Mouse (Mus musculus) adrenal gland (tissue): ENCODE data around the gene Ubtd2.
"Not testable (repeated sequence)": the region's sequence is repeated elsewhere in the genome, so short reads cannot be mapped to it uniquely, and the experiment has no call there.

Source experiments
- intact Hi-C: fragments of 180-260 bp; cut with DNase I; formaldehyde crosslinking; loops from one replicate; pipeline ENCODE4 v1.15.1; 2025

Ubtd2 gene

DNA sequence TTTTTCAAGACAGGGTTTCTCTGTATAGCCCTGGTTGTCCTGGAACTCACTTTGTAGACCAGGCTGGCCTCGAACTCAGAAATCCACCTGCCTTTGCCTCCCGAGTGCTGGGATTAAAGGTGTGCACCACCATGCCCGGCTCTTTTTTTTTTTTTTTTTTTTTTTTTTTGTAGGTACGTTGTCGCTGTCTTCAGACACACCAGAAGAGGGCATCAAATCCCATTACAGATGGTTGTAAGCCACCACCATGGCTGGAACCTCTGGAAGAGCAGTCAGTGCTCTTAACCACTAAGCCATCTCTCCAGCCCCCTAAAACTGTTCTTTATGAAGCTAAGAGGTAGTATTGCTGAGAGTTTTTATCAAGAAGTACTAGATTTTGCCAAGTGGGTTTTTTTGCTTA lies 59.7 kb downstream of the Ubtd2 start:
- intact Hi-C loops, result not testable (repeated sequence)

DNA sequence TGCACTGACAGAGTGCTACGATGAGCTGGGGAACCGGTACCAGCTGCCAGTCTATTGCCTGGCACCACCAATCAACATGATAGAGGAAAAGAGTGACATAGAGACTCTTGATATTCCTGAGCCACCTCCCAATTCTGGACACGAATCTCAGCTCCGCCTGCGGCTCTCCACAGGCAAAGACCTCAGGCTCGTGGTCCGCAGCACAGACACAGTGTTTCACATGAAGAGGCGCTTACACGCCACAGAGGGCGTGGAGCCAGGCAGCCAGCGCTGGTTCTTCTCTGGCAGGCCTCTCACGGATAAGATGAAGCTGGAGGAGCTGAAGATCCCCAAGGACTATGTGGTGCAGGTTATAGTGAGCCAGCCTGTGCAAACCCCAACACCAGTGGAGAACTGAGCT lies 60.9 kb downstream of the Ubtd2 start:
- intact Hi-C loops, result no loop called here

DNA sequence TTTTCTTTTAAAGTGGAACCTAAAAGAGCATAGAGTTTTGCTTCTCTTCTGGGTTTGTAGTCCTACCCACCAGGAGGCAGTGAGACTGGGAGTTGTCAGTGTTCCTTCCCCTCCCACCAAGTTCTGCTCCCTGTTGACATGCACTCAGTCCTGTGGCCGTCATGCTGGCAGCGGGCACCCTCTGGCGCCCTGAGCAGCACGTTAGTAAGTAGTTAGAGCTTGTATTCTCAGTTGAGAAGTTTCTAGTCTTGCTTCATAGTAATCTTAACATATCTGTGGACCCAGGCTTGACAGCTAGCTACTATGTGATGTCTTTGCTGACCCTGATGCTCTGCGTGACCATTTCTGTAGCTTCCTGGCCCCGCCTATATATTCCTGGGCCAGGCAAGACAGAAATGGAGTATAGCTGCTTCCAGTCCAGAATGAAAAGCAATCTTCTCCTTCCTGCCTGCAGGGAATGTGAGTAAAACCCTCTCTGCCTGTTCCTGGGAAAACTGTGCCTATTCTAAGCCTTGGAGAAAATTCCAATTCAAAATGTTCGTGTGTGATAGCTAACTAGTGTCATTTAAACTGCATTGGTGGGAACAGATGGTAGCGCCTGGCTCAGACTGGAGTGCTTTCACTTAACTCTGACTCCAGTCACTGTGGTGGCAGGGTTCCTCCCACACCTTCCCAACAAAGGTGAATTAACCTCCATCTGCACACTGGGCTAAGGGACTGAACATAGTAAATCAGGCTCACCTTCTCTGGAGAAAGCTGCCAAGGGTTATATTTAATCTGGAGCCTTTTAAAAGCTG lies 61.9 kb downstream of the Ubtd2 start:
- intact Hi-C loops, result no loop called here

DNA sequence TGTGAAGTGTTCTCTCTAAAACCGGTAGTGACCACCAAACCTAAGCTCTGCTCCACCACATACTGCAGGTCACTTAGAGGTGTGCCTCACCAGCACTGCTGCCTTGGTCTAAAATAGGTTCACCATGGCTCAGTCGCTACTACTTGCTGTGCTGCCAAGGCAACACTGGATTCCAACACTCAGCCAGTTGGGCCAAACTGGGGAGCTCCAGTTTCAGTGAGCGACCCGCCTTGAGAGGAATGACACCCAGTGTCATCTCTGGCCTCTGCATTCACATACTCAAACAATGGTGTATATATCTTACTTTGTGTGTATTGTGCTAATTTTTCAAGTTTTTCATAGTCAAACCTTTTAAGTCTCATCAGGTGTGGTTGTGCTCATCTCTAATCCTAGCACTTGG lies 63.6 kb downstream of the Ubtd2 start:
- intact Hi-C loops, result no loop called here

GRCm38 (mm10) chr11:32519354-32519753 lies 64.2 kb downstream of the Ubtd2 start:
- intact Hi-C loops, result no loop called here

DNA sequence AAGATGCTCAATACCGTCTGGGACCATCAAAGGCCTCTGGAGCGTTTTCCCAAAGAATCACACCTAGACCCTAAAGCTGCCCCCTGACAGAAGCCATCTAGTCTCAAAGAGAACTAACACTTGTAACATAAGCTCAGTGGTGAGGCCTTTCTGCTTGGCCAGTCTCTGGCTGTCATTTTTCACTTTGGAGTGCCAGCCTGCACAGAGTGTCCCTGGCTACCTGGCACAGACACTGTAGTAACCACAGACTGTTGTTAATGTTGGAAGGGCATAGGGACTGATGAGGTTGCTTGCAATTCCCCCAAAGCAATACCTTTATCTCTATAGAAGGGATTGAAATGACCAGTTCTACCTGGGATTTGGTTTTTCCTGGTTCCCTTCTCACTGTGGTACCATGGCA lies 66.1 kb downstream of the Ubtd2 start:
- intact Hi-C loops, result no loop called here

GRCm38 (mm10) chr11:32524122-32524920 lies 69.2 kb downstream of the Ubtd2 start:
- intact Hi-C loops, result no loop called here

- intact Hi-C loops, result no loop called here
Measured at GRCm38 (mm10) chr11:32527006-32527405, 71.8 kb downstream of the Ubtd2 start.

GRCm38 (mm10) chr11:32530151-32530550 lies 75.0 kb downstream of the Ubtd2 start:
- intact Hi-C loops, result loop anchor here (5.0 kb wide), 2 partner anchors 57 to 78 kb away; no protein-coding TSS in a partner anchor

DNA sequence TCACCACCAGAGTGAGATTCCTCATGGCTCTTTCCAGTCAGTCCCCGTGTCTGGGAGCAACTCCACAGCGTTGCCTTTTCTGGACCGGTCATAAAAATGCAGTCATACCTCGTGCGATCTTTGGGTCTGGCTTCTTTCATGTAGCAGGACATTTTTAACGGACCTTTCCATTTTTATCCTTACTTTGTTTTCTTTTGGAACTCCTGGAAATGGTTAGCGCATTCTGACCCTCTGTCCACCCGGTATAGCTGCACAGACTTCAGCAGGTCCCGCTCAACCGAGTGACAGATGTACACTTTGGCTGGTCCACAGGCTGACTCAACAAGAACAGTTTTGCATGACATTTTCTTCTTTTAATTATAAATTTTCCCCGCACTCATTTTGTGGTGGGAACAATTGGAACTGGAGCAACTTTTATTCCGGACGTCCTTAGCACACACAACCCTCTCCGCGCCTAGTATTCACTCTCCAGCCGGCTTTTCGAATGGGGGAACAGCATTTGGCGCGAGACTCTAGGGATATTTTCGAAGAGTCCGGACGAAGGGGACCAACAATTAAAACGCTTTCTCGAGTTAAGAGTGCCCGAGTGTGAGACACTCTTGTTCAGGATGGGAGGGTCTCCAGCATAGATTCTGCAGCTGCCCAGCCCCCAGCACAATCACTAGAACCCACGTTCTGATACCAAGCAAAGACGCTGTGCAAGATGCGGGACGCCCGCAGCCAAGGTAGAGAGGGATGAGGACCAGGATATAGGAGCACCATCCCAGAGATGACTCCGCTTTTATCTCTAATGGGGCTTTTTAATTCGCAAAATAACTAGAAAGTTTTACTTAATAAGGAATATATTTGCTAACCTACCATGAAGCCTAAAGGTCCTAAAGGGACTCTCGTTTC lies 76.9 kb downstream of the Ubtd2 start, which contains the start of gene Efcab9:
Efcab9 (minus strand) TSS at position 211 of the 894 bp plus-strand sequence.
- intact Hi-C loops, result loop anchor here (5.0 kb wide), 2 partner anchors 55 to 80 kb away; no protein-coding TSS in a partner anchor

- intact Hi-C loops, result loop anchor here (5.0 kb wide), 2 partner anchors 54 to 81 kb away; no protein-coding TSS in a partner anchor
Measured at GRCm38 (mm10) chr11:32532765-32533481, 77.8 kb downstream of the Ubtd2 start, which contains the start of gene Stk10. TSS of gene Stk10 (plus strand) at chr11:32533305.

DNA sequence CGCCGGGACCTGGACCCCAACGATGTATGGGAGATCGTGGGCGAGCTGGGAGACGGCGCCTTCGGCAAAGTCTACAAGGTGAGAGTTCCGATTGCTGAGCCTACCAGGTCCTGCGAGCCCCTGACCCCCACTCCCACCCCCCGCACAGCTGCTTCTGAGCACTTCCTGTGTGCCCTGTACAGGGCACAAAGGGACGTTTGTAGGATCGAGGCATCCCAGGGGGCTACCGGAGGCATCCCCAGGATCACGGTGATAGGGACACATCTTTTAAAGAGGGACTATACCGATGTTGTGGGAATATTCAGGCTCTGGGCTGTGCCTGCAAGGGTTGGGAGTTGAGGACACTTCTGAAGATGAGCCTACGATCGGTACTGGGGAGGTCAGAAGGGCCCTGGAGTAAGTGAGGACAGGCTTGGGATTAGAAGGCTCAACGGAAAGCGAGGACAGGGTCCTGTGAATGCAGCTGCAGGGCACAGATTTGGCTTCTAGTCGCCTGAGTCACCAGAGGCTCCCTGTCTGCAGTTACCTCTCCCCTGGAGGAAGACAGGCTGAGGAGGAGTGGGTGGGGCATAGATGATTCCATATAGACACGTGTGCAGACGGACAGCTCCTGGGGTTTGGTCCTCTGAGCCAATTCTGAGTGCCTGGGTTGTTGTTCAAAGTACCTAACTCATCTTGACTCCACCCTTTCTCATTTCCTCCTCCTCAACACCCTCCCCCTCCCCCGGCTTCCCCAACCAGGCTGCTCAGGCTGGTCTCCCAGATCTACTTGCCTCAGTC lies 78.5 kb downstream of the Ubtd2 start:
- intact Hi-C loops, result loop anchor here (5.0 kb wide), 2 partner anchors 54 to 81 kb away; no protein-coding TSS in a partner anchor

- intact Hi-C loops, result loop anchor here (5.0 kb wide), 2 partner anchors 53 to 82 kb away; no protein-coding TSS in a partner anchor
Measured at GRCm38 (mm10) chr11:32534453-32535075, 79.4 kb downstream of the Ubtd2 start.

DNA sequence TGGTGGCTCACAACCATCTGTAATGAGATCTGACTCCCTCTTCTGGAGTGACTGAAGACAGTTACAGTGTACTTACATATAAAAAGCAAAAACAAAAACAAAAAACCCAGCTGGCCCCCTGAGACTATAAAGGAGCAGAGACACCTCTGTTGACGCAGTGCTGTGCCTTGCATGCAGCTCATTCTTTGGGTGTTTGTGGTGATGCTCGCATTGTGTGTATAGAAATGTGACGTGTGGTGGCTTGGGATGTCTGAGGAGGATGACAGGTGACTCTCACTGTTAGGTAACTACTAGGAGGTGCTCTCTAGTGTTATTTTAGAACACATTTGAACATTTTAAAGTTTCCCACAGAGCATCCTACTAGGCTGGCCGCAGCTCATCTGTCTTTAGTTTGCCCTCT lies 80.5 kb downstream of the Ubtd2 start:
- intact Hi-C loops, result no loop called here

GRCm38 (mm10) chr11:32536954-32537353 lies 81.8 kb downstream of the Ubtd2 start:
- intact Hi-C loops, result no loop called here

GRCm38 (mm10) chr11:32538435-32538834 lies 83.3 kb downstream of the Ubtd2 start:
- intact Hi-C loops, result no loop called here

DNA sequence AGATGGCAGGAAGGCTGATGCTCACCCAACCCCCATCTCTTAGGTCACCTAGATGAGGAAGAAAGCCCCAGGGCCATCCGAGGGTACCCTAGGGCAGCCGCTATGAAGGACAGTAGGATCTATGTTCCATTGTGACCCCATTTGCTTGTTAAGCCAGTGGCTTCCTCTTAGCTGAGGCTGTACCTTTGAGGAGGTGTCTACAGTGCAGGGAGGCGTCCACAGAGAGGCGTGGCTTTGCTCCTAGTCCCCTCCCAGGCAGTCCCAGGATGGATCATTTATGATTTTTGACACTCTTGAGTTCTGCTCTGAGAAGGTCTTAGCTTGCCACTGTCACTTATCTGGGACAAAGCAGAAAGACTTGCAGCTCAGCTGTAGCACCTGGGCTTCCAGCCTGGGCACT lies 83.7 kb downstream of the Ubtd2 start:
- intact Hi-C loops, result no loop called here

DNA sequence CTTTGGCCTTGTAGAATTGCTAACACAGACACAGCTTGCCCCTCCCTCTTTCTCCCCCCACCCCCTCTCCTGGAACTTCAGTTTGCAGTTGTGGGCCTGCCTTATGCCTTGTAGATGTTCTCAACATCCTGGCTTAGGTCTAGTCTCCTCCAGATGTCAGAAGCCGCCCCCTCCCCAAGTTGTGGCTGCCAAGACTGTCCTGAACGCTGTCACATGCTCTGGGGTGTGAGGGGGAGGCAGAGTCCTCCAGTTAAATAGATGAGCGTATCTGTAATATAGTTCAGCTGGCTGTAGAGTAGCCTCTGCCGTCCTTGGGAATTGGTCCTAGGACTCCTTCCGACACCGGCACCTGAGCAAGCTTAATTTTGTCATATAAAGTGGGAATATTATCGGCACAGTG lies 84.5 kb downstream of the Ubtd2 start:
- intact Hi-C loops, result no loop called here

DNA sequence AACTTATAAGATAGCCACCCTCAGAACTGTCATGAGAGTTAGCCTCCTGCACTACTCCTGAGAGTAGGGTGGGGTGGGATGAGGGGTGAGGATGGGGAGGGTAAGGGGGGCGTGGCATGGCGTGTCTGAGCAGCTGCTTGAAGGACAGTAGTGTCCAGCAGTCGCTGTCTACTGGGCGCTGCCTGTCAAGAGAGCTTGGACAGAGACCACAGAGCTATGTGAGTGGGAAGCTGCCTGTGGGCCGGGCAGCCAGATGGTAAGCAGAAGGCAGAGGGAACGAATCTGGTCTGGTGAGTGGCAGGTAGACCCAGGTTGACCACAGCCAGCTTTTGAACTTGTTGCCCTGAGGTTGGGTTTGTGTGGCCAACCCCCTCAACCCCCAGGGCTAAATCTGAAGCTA lies 85.3 kb downstream of the Ubtd2 start:
- intact Hi-C loops, result no loop called here
